Mouse (Mus musculus) CH12.LX (cell line): ENCODE data around the gene Ccn6. TPM values are rescaled to one million over a fixed set of nuclear protein-coding genes. Genes with fewer than 3 reads are reported as not detected.

Experiments
- DNase-seq: peaks from one replicate; pipeline ENCODE4 v3.0.0-alpha.2; 2013; ENCODE audit errors: extremely low read depth
- H3K27ac ChIP-seq: 2 replicates; pipeline ENCODE4 v1.5.1; 2012; ENCODE audit warnings: low read depth, mild to moderate bottlenecking, control low read depth, moderate library complexity; ENCODE audit not compliant: insufficient read depth
- H3K27me3 ChIP-seq: replicated peaks from 2 replicates; pipeline ENCODE3; 2012; ENCODE audit warnings: inconsistent platforms
- H3K36me3 ChIP-seq, 2 experiments: replicated peaks in 1 of 2; 2 replicates each; pipeline versions ENCODE3 to v1.6.1; 2012; ENCODE audit warnings: inconsistent platforms in 1 of 2, low read length in 1 of 2, mild to moderate bottlenecking in 1 of 2, mixed read lengths in 1 of 2, moderate library complexity in 1 of 2; ENCODE audit not compliant: control insufficient read depth in 1 of 2, insufficient read depth in 1 of 2
- H3K4me1 ChIP-seq, 2 experiments: 2 replicates each; pipeline ENCODE4 v1.6.1; 2012; ENCODE audit warnings: inconsistent platforms in 1 of 2, moderate library complexity in 1 of 2; ENCODE audit not compliant: insufficient read depth in 2 of 2, control insufficient read depth in 1 of 2
- H3K4me2 ChIP-seq: 2 replicates; pipeline ENCODE4 v1.6.1; 2012; ENCODE audit warnings: low read depth, mild to moderate bottlenecking, control low read depth; ENCODE audit not compliant: poor library complexity, insufficient read depth, severe bottlenecking
- H3K4me3 ChIP-seq, 3 experiments: fragments of 150-350 bp in 1 of 3; sonication (generic) in 1 of 3; replicated peaks in 1 of 3; 2 replicates each; pipeline versions ENCODE3 to v1.5.1; 2011 to 2012; ENCODE audit warnings: low read depth in 2 of 3, low read length in 2 of 3, mild to moderate bottlenecking in 2 of 3, moderate library complexity in 2 of 3, control low read depth in 1 of 3, improper control_type of control experiment in 1 of 3, inconsistent platforms in 1 of 3, mixed read lengths in 1 of 3; ENCODE audit not compliant: poor library complexity in 1 of 3
- H3K79me2 ChIP-seq: replicated peaks from 2 replicates; pipeline ENCODE4 v1.6.1; 2012; ENCODE audit warnings: mild to moderate bottlenecking, moderate library complexity; ENCODE audit not compliant: control insufficient read depth, poor library complexity, insufficient read depth, severe bottlenecking; ENCODE audit errors: extremely low read depth
- H3K9ac ChIP-seq: 2 replicates; pipeline ENCODE4 v1.6.1; 2012; ENCODE audit warnings: low read depth, mild to moderate bottlenecking, control low read depth, moderate library complexity; ENCODE audit not compliant: insufficient read depth
- H3K9me3 ChIP-seq: replicated peaks from 2 replicates; pipeline ENCODE3; 2012; ENCODE audit warnings: low read length, inconsistent platforms, mixed read lengths
- CTCF ChIP-seq, 2 experiments: IDR thresholded peaks in 1 of 2; conservative IDR thresholded peaks in 1 of 2; 2 replicates each; pipeline ENCODE4 v1.5.1; 2011 to 2012; ENCODE audit warnings: low read depth in 2 of 2, low read length in 2 of 2, improper control_type of control experiment in 1 of 2, inconsistent platforms in 1 of 2, mild to moderate bottlenecking in 1 of 2, moderate library complexity in 1 of 2
- E2F4 ChIP-seq: IDR thresholded peaks from 2 replicates; pipeline ENCODE4 v1.6.1; 2011; ENCODE audit warnings: low read depth, low read length, improper control_type of control experiment; ENCODE audit not compliant: insufficient replicate concordance
- EP300 ChIP-seq: IDR thresholded peaks from 2 replicates; pipeline ENCODE4 v1.6.1; 2011; ENCODE audit warnings: low read length, improper control_type of control experiment
- JUN ChIP-seq: IDR thresholded peaks from 2 replicates; pipeline ENCODE4 v1.6.1; 2011; ENCODE audit warnings: low read depth, mild to moderate bottlenecking, low read length, improper control_type of control experiment, moderate library complexity; ENCODE audit not compliant: insufficient read depth
- JUND ChIP-seq: conservative IDR thresholded peaks from 2 replicates; pipeline ENCODE4 v1.6.1; 2011; ENCODE audit warnings: low read depth, low read length, improper control_type of control experiment
- KAT2A ChIP-seq: IDR thresholded peaks from 2 replicates; pipeline ENCODE4 v1.6.1; 2012; ENCODE audit warnings: low read length, improper control_type of control experiment, inconsistent platforms; ENCODE audit not compliant: insufficient replicate concordance
- MAZ ChIP-seq: IDR thresholded peaks from 2 replicates; pipeline ENCODE4 v1.6.1; 2012; ENCODE audit warnings: low read depth, mild to moderate bottlenecking, inconsistent platforms, low read length, improper control_type of control experiment, moderate library complexity
- MEF2A ChIP-seq: IDR thresholded peaks from 2 replicates; pipeline ENCODE4 v1.6.1; 2014; ENCODE audit warnings: low read depth, mild to moderate bottlenecking, inconsistent platforms, low read length, improper control_type of control experiment, borderline replicate concordance
- MXI1 ChIP-seq: IDR thresholded peaks from 2 replicates; pipeline ENCODE4 v1.6.1; 2011; ENCODE audit warnings: mild to moderate bottlenecking, low read depth, low read length, improper control_type of control experiment
- NELFE ChIP-seq: IDR thresholded peaks from 2 replicates; pipeline ENCODE4 v1.6.1; 2011; ENCODE audit warnings: low read depth, low read length, improper control_type of control experiment
- POLR2A ChIP-seq: IDR thresholded peaks from 2 replicates; pipeline ENCODE4 v1.6.1; 2011; ENCODE audit warnings: low read depth, mild to moderate bottlenecking, improper control_type of control experiment, low read length
- POLR2AphosphoS2 ChIP-seq: IDR thresholded peaks from 2 replicates; pipeline ENCODE4 v1.6.1; 2011; ENCODE audit warnings: low read depth, low read length, improper control_type of control experiment
- SMC3 ChIP-seq: IDR thresholded peaks from 2 replicates; pipeline ENCODE4 v1.6.1; 2011; ENCODE audit warnings: low read depth, low read length, improper control_type of control experiment
- USF1 ChIP-seq: IDR thresholded peaks from 2 replicates; pipeline ENCODE4 v1.6.1; 2014; ENCODE audit warnings: low read depth, mild to moderate bottlenecking, inconsistent platforms, low read length, improper control_type of control experiment
- USF2 ChIP-seq: conservative IDR thresholded peaks from 2 replicates; pipeline ENCODE4 v1.6.1; 2011; ENCODE audit warnings: low read depth, low read length, improper control_type of control experiment
- ZC3H11A ChIP-seq: IDR thresholded peaks from 2 replicates; pipeline ENCODE4 v1.6.1; 2012; ENCODE audit warnings: low read depth, mild to moderate bottlenecking, inconsistent platforms, low read length, improper control_type of control experiment
- ZKSCAN1 ChIP-seq: IDR thresholded peaks from 2 replicates; pipeline ENCODE4 v1.6.1; 2012; ENCODE audit warnings: low read depth, inconsistent platforms, low read length, improper control_type of control experiment, borderline replicate concordance
- ZNF384 ChIP-seq: IDR thresholded peaks from 2 replicates; pipeline ENCODE4 v1.6.1; 2012; ENCODE audit warnings: low read depth, low read length, improper control_type of control experiment, inconsistent platforms
- dilution Hi-C: fragments of 300-500 bp; cut with MboI; formaldehyde crosslinking; loops from 2 replicates; pipeline ENCODE4 v1.14.3; 2020; ENCODE audit warnings: low sequenced_read_pairs; ENCODE audit not compliant: extremely low pct_unique_long_range_greater_than_20kb, extremely low pct_ligation_motif_present
- in situ Hi-C: fragments of 300-500 bp; cut with MboI; formaldehyde crosslinking; loops from 3 replicates; pipeline ENCODE4 v1.14.3; 2019; ENCODE audit warnings: low sequenced_read_pairs, low pct_ligation_motif_present, low pct_unique_long_range_greater_than_20kb, mixed read lengths
- polyA plus RNA-seq: library from polyadenylated mRNA; unstranded; fragments of >175 nt; gene quantifications from 2 replicates; pipeline ENCODE4 v1.2.1, GENCODE M21; 2012; ENCODE audit warnings: low read depth; ENCODE audit not compliant: insufficient read length
- total RNA-seq, 2 experiments: library from RNA; depleted of rRNA; stranded (reverse); fragments of 300-350 nt in 1 of 2; fragments of >200 nt in 1 of 2; gene quantifications; 2 replicates each; pipeline ENCODE4 v1.2.3; 2012 to 2014

Gene Ccn6
- total and polyA plus RNA-seq, 3 experiments = 0.33 TPM; not detected in 2

DNA sequence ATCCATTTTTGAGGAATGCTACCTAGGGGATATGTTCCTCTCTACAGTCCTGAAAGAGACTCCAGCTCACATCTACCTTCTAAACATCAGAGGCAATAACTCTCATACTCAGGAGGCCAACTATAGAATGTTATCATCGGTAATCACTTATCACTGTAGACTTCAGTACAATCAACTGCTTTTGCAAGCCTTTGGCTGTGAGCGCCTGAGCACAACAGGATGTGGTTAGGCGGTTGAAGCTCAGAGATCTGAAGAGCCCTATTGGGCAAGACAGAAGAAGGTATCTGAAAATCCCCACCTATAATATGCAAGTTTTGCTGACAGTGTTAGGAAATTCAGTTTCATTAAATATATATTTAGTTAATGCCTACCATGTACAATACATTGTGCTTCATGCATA, 29.1 kb upstream of the Ccn6 start:
- DNase-seq = no peak
- Histone ChIP-seq H3K27me3 (no peaks in the 10 kb centered on the region), H3K4me3 (no peak overlapping the region), H3K79me2 (no peaks in the 10 kb centered on the region), H3K36me3 (no peaks in the 10 kb centered on the region), H3K27ac (no peak overlapping the region), H3K9me3 (no peaks in the 10 kb centered on the region), H3K4me1 (peaks cover 0 to 4% of the 10 kb centered on the region in 2 experiments; a peak in 3 of 4 replicates), H3K9ac (no peak overlapping the region), H3K4me2 (no peak overlapping the region)
- no peak for TF ChIP-seq SMC3
- no peak for TF ChIP-seq JUND
- no peak for TF ChIP-seq KAT2A
- no peak for TF ChIP-seq MXI1
- no peak for TF ChIP-seq EP300
- TF ChIP-seq POLR2A = no peak
- TF ChIP-seq ZKSCAN1 = no peak
- TF ChIP-seq MAZ = no peak
- no peak for TF ChIP-seq ZNF384
- TF ChIP-seq USF2 = no peak
- no peak for TF ChIP-seq ZC3H11A
- no peak for TF ChIP-seq E2F4
- no peak for TF ChIP-seq NELFE
- no peak for TF ChIP-seq POLR2AphosphoS2
- TF ChIP-seq CTCF (conservative IDR thresholded peaks at IDR 0.05 in 1 of 2, IDR thresholded peaks at IDR 0.05 in 1 of 2; ENCODE audit: low read depth in 2 of 2, low read length in 2 of 2) = no peak
- no peak for TF ChIP-seq JUN
- TF ChIP-seq USF1 = no peak
- dilution Hi-C loops (no loop called here), in situ Hi-C loops (no loop called here)

DNA sequence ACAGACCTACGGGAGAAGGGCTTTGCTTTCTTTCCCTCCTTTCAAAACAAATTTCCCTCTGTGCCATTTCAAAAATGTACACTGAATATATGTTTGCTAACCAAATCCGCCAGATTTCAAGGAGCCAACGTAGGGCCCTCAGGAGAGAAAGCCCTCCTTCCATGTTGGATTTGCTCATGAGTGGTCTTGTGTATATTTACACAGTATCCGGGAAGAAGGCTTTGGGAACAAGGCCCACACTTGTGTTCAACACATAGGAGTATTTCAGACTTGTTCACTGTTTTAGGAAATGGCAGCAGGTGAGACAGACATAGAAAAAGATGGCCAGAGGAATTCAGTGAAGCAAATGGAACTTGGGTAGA, 21.9 kb upstream of the Ccn6 start:
- no peaks in the 10 kb centered on the region for H3K9me3 ChIP-seq
- H3K4me2 ChIP-seq = no peak overlapping the region
- no peaks in the 10 kb centered on the region for H3K27me3 ChIP-seq
- TF ChIP-seq MEF2A = no peak
- TF ChIP-seq, all 38 proteins: peak for 0
- no peaks in the 10 kb centered on the region; a peak in 1 of 4 replicates for H3K4me1 ChIP-seq
- no peak overlapping the region for H3K27ac ChIP-seq
- in situ Hi-C loops = no loop called here
- H3K4me3 ChIP-seq = no peak overlapping the region
- H3K9ac ChIP-seq = no peak overlapping the region
- DNase-seq = no peak
- no peaks in the 10 kb centered on the region for H3K79me2 ChIP-seq
- no peaks in the 10 kb centered on the region for H3K36me3 ChIP-seq
- dilution Hi-C loops = no loop called here
